Mouse (Mus musculus) cerebellum, adult 11 months (tissue): ENCODE results near the gene Itpa.
"Not testable (repeated sequence)": the region's sequence is repeated elsewhere in the genome, so short reads cannot be mapped to it uniquely, and the experiment has no call there.

ENCODE experiments used
- DNase-seq: peaks from one replicate; pipeline ENCODE4 v3.0.0; 2022

The Itpa gene

DNA sequence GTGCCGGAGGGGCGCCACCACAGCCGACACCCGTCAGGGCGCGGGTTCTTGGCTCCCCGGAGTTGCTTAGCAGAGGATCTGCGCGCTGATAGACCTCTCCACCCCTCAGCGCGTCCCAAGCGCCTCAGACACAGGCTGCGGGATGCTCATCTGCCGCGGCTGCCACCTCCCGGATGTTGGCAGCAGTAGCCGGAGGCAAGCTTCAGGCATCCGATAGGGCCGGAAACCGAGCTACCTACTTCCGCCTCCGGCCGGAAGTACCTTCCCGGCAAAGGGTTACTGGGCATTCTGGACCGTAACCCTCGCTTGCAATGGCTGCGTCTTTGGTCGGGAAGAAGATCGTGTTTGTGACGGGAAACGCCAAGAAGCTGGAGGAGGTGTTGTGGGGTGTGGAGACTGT is at the start of gene Itpa:
Itpa (plus strand) TSS at position 52 of the 400 bp plus-strand sequence.
- peak; percentile 84 for DNase-seq

DNA sequence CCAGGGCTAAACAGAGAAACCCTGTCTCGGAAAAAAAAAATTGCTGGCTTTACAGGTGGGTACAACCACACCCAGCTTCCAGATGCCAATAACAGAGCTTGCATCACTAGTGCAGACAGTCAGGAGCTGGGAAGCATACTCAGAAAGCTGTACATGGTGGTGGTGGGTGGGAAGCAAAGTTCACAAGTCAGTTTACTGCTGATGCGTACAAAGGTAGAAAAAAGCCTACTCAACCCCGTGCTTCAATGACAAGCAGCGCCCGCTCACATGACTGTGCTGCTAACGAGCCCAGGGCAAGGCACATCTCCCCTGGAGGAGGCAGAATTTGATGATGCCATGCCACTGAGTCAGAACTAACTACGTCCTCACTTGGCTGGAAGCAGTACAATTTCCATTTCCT is 48.4 kb upstream of the Itpa start:
- DNase-seq: no peak

DNA sequence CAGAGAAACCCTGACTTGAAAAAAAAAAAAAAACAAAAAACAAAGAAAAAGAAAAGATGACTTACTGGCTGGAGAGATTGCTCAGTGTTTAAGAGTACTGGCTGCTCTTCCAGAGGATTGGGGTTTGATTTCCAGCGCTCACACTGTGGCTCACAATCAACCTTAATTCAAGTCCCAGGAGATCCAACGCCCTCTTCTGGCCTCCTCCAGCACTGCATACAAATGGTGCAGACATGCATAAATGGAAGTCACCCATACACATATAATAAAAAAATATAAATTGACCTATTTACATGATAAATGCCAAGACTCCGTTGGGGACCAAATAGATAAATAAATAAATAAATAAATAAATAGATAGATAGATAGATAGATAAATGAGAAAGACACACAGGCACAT is 39.0 kb upstream of the Itpa start:
- no peak for DNase-seq

DNA sequence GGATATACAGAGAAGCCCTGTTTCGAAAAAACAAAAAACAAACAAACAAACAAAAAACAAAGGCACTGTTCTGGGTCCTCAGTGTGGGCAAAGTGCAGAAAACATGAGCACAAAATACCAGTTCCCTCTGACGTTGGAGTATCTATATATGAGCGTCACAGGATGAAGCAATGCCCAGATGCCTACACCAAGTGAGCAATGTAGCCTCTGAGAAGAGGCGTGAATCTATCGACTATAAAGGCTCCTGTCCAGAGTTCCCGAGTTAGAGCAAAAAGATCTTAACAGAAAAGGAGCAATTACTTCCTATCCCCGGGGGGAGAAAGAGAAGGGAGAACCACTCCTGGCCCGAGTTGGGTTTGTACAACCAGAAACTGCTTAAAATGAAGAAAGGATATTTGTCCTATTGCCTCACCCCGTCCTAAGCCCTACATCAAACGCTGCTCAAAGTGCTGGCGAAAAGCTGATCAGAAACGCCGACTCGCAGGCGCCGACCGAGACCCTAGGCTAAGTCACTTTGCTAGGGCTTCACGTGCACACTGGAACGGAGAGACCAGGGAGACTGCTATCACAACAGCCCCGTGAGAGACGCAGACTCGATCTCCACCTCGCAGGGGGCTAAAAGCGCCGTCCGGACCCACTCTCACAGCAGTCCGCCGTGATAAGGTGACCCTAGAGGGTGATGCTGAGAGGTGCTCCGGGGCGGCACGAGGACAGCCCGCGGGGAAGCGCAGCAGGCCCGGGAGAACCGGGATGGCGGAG is 38.2 kb upstream of the Itpa start:
- DNase-seq: no peak

GRCm38 (mm10) chr2:130629839-130630203 is 37.6 kb upstream of the Itpa start, which contains the start of the genes Fastkd5 and Ubox5:
Gene Fastkd5, minus strand, starts transcription at chr2:130630027.
Gene Ubox5, minus strand, starts transcription at chr2:130630038.
- DNase-seq: peak; percentile 85

DNA sequence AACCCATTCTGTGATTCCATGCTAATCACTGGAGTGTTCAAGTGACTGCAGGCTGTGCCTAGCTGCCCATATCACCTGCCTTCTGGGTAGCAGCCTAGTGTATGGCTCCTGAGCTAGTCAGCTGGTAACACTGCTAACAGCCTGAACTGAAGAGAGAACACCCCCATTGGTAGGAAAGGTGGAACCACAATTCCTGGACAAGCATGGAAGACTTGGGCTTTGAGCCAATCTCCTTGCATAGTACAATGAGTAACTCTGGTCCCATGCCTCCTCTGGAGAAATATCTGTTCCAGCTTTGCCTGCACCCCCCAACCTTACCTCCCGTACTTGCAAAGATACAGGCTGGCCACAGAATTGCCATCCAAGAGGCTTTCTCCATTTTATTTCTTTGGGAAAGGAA is 35.0 kb upstream of the Itpa start:
- no peak for DNase-seq

GRCm38 (mm10) chr2:130632887-130633675 is 34.3 kb upstream of the Itpa start:
- DNase-seq: no peak

DNA sequence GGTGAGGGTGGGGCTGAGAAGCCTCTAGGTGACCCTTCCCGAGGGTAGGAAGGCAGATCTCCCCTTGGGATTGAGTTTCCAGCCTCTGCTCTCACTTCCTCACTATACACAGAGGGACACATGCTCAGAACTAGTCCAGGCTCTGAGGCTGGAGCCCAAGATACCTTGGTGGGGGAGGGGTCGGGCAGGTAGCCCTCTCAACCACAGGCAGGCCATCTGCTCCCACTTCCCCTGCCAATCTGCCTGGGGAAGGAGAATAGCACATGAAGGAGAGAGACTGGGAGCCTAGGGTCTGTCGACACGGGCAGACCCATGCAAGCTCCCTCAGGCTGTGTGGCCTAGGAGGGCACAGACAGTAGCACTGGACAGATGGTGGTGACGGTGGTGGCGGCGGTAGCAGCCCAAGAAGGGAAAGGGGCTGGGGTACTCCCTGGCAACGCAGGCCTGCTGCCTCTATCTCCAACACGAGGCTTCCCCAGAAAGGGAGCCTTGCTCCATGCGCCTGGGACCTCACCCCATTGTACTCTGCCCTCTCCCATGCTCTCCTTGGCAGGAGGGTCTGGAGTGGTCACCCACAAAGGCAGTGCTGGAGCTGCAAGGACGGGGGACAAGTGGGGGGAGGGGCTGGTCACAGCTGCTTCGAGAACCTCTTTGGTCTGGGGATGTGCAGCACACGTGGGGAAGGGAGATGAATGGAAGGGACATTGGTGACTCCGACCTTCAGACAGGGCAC is 33.2 kb upstream of the Itpa start:
- DNase-seq: peak; percentile 85

DNA sequence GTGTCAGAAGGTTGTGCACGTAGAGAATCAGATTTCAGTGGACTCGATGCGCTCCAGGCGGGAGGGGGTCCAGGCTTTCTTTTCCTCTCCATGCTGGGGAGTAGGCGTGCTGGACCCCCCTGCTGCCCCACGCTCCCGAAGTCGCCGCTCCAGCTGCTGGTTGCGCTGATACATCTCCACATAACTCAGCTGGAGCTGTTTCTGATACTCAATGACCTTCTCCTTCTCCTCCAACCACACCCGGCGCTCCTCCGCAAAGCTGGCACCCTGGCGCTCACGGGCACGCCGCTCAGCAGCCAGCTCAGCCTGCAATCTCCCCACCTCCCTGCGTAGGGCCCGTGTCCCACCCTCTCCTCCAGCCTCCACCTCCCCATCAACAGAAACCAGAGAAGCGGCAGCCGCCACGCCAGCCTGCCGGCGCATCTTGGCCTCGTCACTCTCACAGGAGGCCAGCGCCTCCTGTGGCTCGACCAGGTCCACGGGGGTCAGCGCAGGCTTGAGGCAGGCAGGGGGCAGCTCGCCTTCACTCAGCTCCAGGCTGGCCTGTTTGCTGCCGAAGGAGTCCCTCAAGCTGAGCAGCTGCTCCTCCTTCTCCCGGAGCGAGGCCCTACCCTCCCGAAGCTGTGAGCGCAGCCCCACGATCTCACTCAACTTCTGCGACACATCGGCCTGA is 32.5 kb upstream of the Itpa start:
- DNase-seq: no peak

DNA sequence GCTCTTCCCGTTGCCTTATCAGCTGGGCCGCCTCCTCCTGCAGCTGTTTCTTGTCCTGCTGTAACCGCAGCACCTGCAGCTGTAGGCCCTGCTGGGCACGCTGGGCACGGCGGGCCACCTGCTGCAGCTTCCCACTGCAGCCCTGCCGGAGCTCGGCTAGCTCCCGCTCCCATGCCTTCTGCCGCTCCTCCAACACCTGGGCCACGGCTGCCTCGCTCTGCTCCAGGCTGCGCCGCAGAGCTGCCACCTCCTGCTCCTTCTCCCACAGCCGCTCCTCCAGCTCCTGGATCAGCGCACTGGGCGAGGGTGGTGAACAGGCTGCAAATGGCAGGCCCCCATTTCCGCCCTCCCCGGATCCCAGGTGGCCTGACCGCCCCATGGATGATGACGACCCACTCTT is 31.6 kb upstream of the Itpa start:
- no peak for DNase-seq

GRCm38 (mm10) chr2:130638101-130638611 is 29.3 kb upstream of the Itpa start:
- no peak for DNase-seq

- no peak for DNase-seq
These were observed 28.1 kb upstream of the Itpa start for GRCm38 (mm10) chr2:130639276-130639675.

GRCm38 (mm10) chr2:130641351-130642025 is 25.9 kb upstream of the Itpa start:
- no peak for DNase-seq

- peak; percentile 51 for DNase-seq
These were observed 25.2 kb upstream of the Itpa start for GRCm38 (mm10) chr2:130642197-130642660.

DNA sequence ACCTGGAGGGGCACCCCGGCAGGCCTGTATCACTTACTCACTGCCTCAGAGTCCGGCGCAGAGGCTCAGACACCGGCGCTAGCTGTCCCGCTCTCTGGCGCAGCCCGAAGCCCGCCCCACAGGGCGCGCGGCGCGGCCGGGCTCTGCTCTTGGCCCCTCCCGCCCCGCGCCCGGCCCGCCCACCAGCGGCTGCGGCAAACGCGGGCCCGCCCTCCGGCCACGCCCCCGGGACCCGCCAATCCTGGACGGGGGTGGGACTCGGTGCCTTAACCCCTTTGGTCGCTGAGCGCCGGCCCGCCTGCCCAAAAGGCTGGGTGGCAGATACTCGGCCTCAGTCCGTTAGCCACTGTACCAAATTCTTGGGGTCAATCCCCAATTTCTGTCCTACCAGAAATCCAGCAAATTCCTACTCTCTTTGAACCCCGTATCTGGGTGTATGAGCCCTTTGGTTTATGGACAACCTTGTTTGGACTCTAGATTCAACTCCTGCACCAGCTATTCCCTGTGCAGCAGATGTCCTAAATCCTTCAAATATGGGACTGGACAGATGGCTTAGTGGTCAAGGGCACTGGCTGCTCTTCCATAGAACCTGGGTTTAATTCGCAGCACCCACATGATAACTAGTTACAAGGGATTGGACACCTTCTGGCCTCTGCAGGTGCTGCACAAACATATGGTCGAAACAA is 24.6 kb upstream of the Itpa start, which contains the start of gene Lzts3:
Lzts3 (minus strand) TSS at position 120 of the 686 bp plus-strand sequence.
- peak; percentile 94 for DNase-seq

DNA sequence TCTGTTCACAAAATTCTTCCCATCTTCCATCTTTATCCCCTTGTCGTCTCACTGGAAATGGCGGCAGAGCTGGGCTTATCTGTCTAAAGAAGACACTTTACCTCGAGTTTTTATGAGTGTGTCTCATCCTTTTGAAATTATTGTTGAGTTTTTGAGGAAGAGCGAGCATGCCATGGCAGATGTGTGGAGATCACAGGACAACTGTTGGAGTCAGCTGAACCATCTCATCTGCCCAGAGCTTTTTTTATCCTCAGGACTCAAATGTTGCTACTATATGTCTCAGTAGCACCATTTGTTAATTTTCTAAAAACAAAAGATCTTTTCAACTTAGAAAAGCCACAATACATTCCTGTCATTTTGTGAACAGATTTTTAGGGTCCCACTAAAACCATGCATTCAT is 22.2 kb upstream of the Itpa start:
- no peak for DNase-seq

DNA sequence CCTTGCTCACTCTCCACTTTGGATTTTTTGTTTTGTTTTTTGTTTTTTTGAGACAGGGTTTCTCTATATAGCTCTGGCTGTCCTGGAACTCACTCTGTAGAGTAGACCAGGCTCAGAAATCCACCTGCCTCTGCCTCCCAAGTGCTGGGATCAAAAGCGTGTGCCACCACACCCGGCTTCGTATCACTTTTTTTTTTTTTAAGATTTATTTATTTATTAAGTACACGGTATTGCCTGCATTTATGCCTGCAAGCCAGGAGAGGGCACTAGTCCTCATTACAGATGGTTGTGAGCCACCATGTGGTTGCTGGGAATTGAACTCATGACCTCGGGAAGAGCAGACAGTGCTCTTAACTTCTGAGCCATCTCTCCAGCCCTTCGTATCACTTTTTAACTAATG is 18.4 kb upstream of the Itpa start:
- not testable (repeated sequence) for DNase-seq

DNA sequence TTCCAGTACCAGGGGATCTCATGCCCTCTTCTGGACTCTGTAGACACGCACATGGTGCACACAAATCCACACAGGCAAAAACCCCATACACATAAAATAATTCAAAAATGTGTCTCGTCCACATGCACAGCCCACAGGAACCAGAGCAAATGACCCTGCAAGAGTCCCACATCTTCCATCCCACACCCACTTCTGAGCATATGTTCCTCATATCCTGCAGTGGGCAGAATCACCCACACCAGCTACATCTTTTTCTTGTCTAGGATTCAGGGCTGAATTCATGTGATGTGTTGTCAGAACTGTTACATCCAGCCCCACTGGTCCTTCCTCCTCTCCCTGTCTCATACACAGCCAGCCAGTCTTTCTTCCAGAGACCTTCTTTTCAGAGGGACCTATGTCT is 14.1 kb upstream of the Itpa start:
- no peak for DNase-seq

GRCm38 (mm10) chr2:130653760-130654159 is 13.7 kb upstream of the Itpa start:
- DNase-seq: no peak

- no peak for DNase-seq
These were observed 11.6 kb upstream of the Itpa start for GRCm38 (mm10) chr2:130655660-130656339.

GRCm38 (mm10) chr2:130656536-130656935 is 10.9 kb upstream of the Itpa start:
- no peak for DNase-seq
